Mouse (Mus musculus) midbrain, embryonic 15.5 days (tissue): ENCODE results near the gene Arfgap3. TPM values are rescaled to one million over a fixed set of nuclear protein-coding genes. Genes with fewer than 3 reads are reported as not detected.
"Not testable (repeated sequence)": the region's sequence is repeated elsewhere in the genome, so short reads cannot be mapped to it uniquely, and the experiment has no call there.

Experiments
- ATAC-seq: fragments of 200-750 bp; cut with Nextera tagmentation; replicated peaks from 2 replicates; pipeline ENCODE4 v1.8.0; 2017; ENCODE audit warnings: moderate TSS enrichment
- H3K27ac ChIP-seq: fragments of 300-500 bp; sonication (generic); 2 replicates; pipeline ENCODE4 v1.5.1; 2015; ENCODE audit warnings: mild to moderate bottlenecking, inconsistent platforms
- H3K27me3 ChIP-seq: fragments of 300-500 bp; sonication (generic); replicated peaks from 2 replicates; pipeline ENCODE4 v1.6.1; 2015; ENCODE audit warnings: inconsistent platforms
- H3K36me3 ChIP-seq: fragments of 300-500 bp; sonication (generic); replicated peaks from 2 replicates; pipeline ENCODE4 v1.6.1; 2015; ENCODE audit warnings: inconsistent platforms
- H3K4me1 ChIP-seq: fragments of 300-500 bp; sonication (generic); 2 replicates; pipeline ENCODE4 v1.6.1; 2015; ENCODE audit warnings: inconsistent platforms
- H3K4me2 ChIP-seq: fragments of 300-500 bp; sonication (generic); 2 replicates; pipeline ENCODE4 v1.6.1; 2015; ENCODE audit warnings: inconsistent platforms, mild to moderate bottlenecking, moderate library complexity
- H3K4me3 ChIP-seq: fragments of 300-500 bp; sonication (generic); 2 replicates; pipeline ENCODE4 v1.5.1; 2015; ENCODE audit warnings: mild to moderate bottlenecking, inconsistent platforms
- H3K9ac ChIP-seq: fragments of 300-500 bp; sonication (generic); 2 replicates; pipeline ENCODE4 v1.6.1; 2015; ENCODE audit warnings: mild to moderate bottlenecking, inconsistent platforms
- H3K9me3 ChIP-seq: fragments of 300-500 bp; sonication (generic); 2 replicates; pipeline ENCODE4 v1.6.1; 2016; ENCODE audit warnings: inconsistent platforms
- WGBS: fragments of 180-500 bp; shearing (Covaris S2); methylation state at CpG from one replicate; pipeline ENCODE4 v1.1.7; 2015; ENCODE audit warnings: mixed read lengths; 5-methylcytosine and 5-hydroxymethylcytosine counted together
- polyA plus RNA-seq: library from polyadenylated mRNA; unstranded; fragments of >200 nt; fragmentation: Nextera tagmentation; extraction: Ambion mirVana; gene quantifications from 2 replicates; pipeline ENCODE4 v1.2.1, GENCODE M21; 2015

The Arfgap3 gene
- polyA plus RNA-seq, 1 experiment from 2014 or later = 45.1 TPM

GRCm38 (mm10) chr15:83338908-83339307 is 11.1 kb downstream of the Arfgap3 start:
- Histone ChIP-seq H3K27ac (no peak overlapping the region), H3K36me3 (peaks cover 12% of the 10 kb centered on the region), H3K4me1 (no peaks in the 10 kb centered on the region), H3K27me3 (no peaks in the 10 kb centered on the region), H3K4me3 (no peak overlapping the region), H3K9ac (no peak overlapping the region), H3K4me2 (no peak overlapping the region), H3K9me3 (no peaks in the 10 kb centered on the region)
- no peak for ATAC-seq
- WGBS = 88% methylated on average over 6 of the region's 6 CpGs

- no peak for ATAC-seq
- Histone ChIP-seq H3K27ac (no peak overlapping the region), H3K4me2 (no peak overlapping the region), H3K4me3 (no peak overlapping the region), H3K36me3 (peaks cover 16% of the 10 kb centered on the region), H3K4me1 (no peaks in the 10 kb centered on the region), H3K27me3 (no peaks in the 10 kb centered on the region), H3K9ac (no peak overlapping the region), H3K9me3 (no peaks in the 10 kb centered on the region)
- WGBS = 84% methylated on average over 8 of the region's 8 CpGs
These were observed 11.9 kb downstream of the Arfgap3 start for GRCm38 (mm10) chr15:83337903-83338870.

DNA sequence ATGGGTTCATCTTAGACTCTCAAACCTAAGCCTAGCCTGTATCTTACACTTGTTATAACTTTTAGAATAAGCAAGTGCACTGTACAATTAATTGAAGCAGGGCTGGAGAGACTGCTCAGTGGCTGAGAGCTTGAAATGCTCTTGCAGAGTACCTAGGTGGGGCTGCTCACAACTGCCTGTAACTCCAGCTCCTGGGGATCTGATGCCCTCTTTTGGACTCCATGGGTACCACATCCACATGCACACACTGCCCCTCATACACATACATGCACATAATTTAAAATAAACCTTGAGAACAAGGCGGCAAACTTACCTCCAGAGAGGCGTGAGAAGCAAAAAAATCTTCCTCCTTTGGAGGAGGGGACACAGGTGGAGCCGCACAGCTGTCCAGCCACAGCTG is 17.7 kb downstream of the Arfgap3 start:
- Histone ChIP-seq H3K9me3 (no peaks in the 10 kb centered on the region), H3K4me1 (no peaks in the 10 kb centered on the region), H3K9ac (no peak overlapping the region), H3K36me3 (peaks cover 31% of the 10 kb centered on the region), H3K4me3 (no peak overlapping the region), H3K4me2 (no peak overlapping the region), H3K27ac (no peak overlapping the region), H3K27me3 (no peaks in the 10 kb centered on the region)
- ATAC-seq = no peak
- WGBS = 72% methylated on average over 3 of the region's 3 CpGs

DNA sequence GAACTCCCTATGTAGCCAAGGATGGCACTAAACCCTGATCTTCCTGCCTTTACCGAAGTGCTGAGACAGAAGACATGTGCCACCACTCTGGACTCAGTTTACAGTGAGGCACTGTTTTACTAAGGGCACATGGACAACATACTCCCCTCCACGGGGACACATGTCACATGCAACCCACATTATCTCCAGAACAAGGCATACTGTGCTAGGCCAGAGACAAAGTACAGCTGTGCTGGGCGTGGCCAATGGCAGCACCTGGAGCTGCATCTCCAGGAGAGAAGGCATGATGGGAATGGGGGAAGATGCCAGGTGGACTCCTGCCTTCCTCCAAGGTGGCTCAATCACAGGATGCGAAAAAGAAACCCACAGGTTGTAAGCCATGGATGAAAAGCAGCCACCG is 21.1 kb downstream of the Arfgap3 start:
- no peak overlapping the region for H3K9ac ChIP-seq
- peaks cover 29% of the 10 kb centered on the region for H3K36me3 ChIP-seq
- ATAC-seq = no peak
- 95% methylated on average over 5 of the region's 5 CpGs for whole genome bisulfite sequencing
- no peaks in the 10 kb centered on the region for H3K4me1 ChIP-seq
- H3K4me3 ChIP-seq = no peak overlapping the region
- no peaks in the 10 kb centered on the region for H3K9me3 ChIP-seq
- no peaks in the 10 kb centered on the region for H3K27me3 ChIP-seq
- no peak overlapping the region for H3K4me2 ChIP-seq
- no peak overlapping the region for H3K27ac ChIP-seq

GRCm38 (mm10) chr15:83323071-83323470 is 27.0 kb downstream of the Arfgap3 start:
- no peaks in the 10 kb centered on the region for H3K27me3 ChIP-seq
- no peak overlapping the region for H3K4me2 ChIP-seq
- H3K4me3 ChIP-seq = no peak overlapping the region
- H3K36me3 ChIP-seq = peaks cover 34% of the 10 kb centered on the region
- no peaks in the 10 kb centered on the region for H3K4me1 ChIP-seq
- no peak overlapping the region for H3K27ac ChIP-seq
- WGBS = 85% methylated on average over 2 of the region's 2 CpGs
- H3K9ac ChIP-seq = no peak overlapping the region
- ATAC-seq = no peak
- no peaks in the 10 kb centered on the region for H3K9me3 ChIP-seq

DNA sequence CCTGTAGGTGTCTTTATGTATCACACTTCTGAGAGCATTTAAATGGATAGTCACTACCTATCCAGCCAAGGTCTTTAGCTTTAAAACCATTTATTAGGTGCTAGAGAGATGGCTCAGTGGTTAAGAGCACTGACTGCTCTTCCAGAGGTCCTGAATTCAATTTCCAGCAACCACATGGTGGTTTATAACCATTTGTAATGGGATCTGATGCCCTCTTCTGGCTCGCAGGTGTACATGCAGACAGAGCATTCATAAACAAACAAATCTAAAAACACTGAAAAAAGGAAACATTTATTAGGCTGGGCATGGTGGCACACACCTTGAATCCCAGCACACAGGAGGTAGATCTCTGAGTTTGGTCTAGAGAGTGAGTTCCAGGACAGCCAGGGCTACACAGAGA is 35.1 kb downstream of the Arfgap3 start:
- no peaks in the 10 kb centered on the region for H3K9me3 ChIP-seq
- H3K4me2 ChIP-seq = no peak overlapping the region
- H3K27me3 ChIP-seq = no peaks in the 10 kb centered on the region
- H3K27ac ChIP-seq = no peak overlapping the region
- peaks cover 26% of the 10 kb centered on the region for H3K36me3 ChIP-seq
- no peaks in the 10 kb centered on the region for H3K4me1 ChIP-seq
- no peak for ATAC-seq
- H3K9ac ChIP-seq = no peak overlapping the region
- H3K4me3 ChIP-seq = no peak overlapping the region
- 67% methylated on average over 1 of the region's 1 CpGs for WGBS

GRCm38 (mm10) chr15:83309878-83310277 is 40.2 kb downstream of the Arfgap3 start:
- H3K4me2 ChIP-seq = no peak overlapping the region
- 91% methylated on average over 5 of the region's 5 CpGs for WGBS
- no peaks in the 10 kb centered on the region for H3K27me3 ChIP-seq
- H3K4me3 ChIP-seq = no peak overlapping the region
- H3K36me3 ChIP-seq = peaks cover 45% of the 10 kb centered on the region
- no peak overlapping the region for H3K27ac ChIP-seq
- no peak overlapping the region for H3K9ac ChIP-seq
- no peaks in the 10 kb centered on the region for H3K9me3 ChIP-seq
- no peaks in the 10 kb centered on the region for H3K4me1 ChIP-seq
- no peak for ATAC-seq

DNA sequence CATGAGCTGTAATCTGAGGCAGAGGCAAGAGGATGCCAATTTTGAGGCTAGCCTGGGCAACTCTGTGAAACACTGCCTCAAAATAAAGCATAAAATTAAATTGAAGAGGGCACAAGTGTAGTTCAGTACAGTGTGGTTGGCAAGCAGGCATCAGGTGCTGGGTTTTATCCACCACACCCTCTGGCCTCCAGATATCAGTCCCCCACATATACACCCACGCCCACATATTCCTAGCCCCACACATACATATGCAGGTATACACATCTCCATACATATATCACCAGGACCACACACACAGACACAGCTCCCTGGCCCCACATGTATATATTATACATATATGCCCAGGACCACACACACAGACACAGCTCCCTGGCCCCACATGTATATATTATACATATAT is 41.3 kb downstream of the Arfgap3 start:
- not testable (repeated sequence) for H3K9ac ChIP-seq, H3K9me3 ChIP-seq, H3K4me2 ChIP-seq, H3K27me3 ChIP-seq, ATAC-seq, H3K4me1 ChIP-seq, H3K27ac ChIP-seq, H3K4me3 ChIP-seq
- 96% methylated on average over 1 of the region's 1 CpGs for whole genome bisulfite sequencing
- peaks cover 37% of the 10 kb centered on the region; the same call in 1 of the 2 replicates for H3K36me3 ChIP-seq

- 88% methylated on average over 12 of the region's 12 CpGs for WGBS
- no peak for ATAC-seq
- H3K27ac ChIP-seq = no peak overlapping the region
- no peak overlapping the region for H3K9ac ChIP-seq
- no peaks in the 10 kb centered on the region for H3K4me1 ChIP-seq
- H3K4me2 ChIP-seq = no peak overlapping the region
- no peaks in the 10 kb centered on the region for H3K9me3 ChIP-seq
- H3K27me3 ChIP-seq = no peaks in the 10 kb centered on the region
- no peak overlapping the region for H3K4me3 ChIP-seq
- peaks cover 27% of the 10 kb centered on the region; the same call in 1 of the 2 replicates for H3K36me3 ChIP-seq
These were observed 43.9 kb downstream of the Arfgap3 start for GRCm38 (mm10) chr15:83306181-83306580.

- ATAC-seq = no peak
- H3K9me3 ChIP-seq = no peaks in the 10 kb centered on the region
- no peaks in the 10 kb centered on the region for H3K4me1 ChIP-seq
- no peak overlapping the region for H3K4me2 ChIP-seq
- no peak overlapping the region for H3K4me3 ChIP-seq
- H3K36me3 ChIP-seq = peaks cover 27% of the 10 kb centered on the region; the same call in 1 of the 2 replicates
- 57% methylated on average over 12 of the region's 12 CpGs for WGBS
- no peak overlapping the region for H3K27ac ChIP-seq
- no peaks in the 10 kb centered on the region for H3K27me3 ChIP-seq
- H3K9ac ChIP-seq = no peak overlapping the region
These were observed 44.7 kb downstream of the Arfgap3 start for GRCm38 (mm10) chr15:83305192-83305921.

DNA sequence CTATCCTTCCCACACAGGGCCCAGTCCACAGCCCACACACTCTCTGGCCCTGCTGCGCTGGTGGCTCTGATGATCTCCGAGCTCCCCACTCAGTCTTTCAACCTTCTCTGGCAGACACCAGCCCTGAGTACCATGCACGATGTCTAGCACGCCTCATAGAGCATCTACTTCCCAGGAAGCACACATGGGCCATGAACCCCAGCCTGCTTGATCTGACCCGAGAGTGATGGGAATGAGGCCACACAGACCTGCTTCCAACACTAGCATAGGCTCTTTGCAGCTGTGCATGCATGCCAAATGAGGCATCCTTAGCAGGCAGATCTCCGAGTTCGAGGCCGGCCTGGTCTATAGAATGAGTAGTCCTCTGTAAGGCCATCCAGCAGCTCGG is 45.2 kb downstream of the Arfgap3 start:
- no peak for ATAC-seq
- Histone ChIP-seq H3K4me1 (no peaks in the 10 kb centered on the region), H3K36me3 (peaks cover 24% of the 10 kb centered on the region; the same call in 1 of the 2 replicates), H3K9me3 (no peaks in the 10 kb centered on the region), H3K4me3 (no peak overlapping the region), H3K27me3 (no peaks in the 10 kb centered on the region), H3K27ac (no peak overlapping the region), H3K4me2 (no peak overlapping the region), H3K9ac (no peak overlapping the region)
- 80% methylated on average over 9 of the region's 9 CpGs for WGBS

- no peak for ATAC-seq
- Histone ChIP-seq H3K4me2 (no peak overlapping the region), H3K27ac (no peak overlapping the region)
These were observed 46.2 kb downstream of the Arfgap3 start for GRCm38 (mm10) chr15:83303656-83304484.

More at GRCm38 (mm10) chr15:83303656-83304484, 46.2 kb downstream of the Arfgap3 start:
- Histone ChIP-seq H3K9ac (no peak overlapping the region), H3K4me3 (no peak overlapping the region), H3K9me3 (no peaks in the 10 kb centered on the region), H3K27me3 (no peaks in the 10 kb centered on the region), H3K4me1 (no peaks in the 10 kb centered on the region), H3K36me3 (peaks cover 27% of the 10 kb centered on the region; the same call in 1 of the 2 replicates)
- 85% methylated on average over 13 of the region's 13 CpGs for WGBS
